Mouse (Mus musculus): ENCODE measurements at regions not wholly inside any gene's neighbourhood (a gene's known extent, or its start where the extent isn't known, plus 50 kb on each side); places are given as distances from the start of the nearest gene placed in this dataset.

- no peak for DNase-seq (ENCODE audit: low spot score in 2 of 2)
Observed at GRCm38 (mm10) chr17:81185685-81186084, 120.8 kb upstream of the Thumpd2 start.

GRCm38 (mm10) chr17:81180813-81181424 lies 116.0 kb upstream of the Thumpd2 start:
- no peak for DNase-seq (ENCODE audit: low spot score in 2 of 2)

GRCm38 (mm10) chr17:81176306-81176705 lies 111.4 kb upstream of the Thumpd2 start:
- no peak for DNase-seq (ENCODE audit: low spot score in 2 of 2)

GRCm38 (mm10) chr17:81175877-81176276 lies 111.0 kb upstream of the Thumpd2 start:
- DNase-seq (ENCODE audit: low spot score in 2 of 2): no peak

- no peak for DNase-seq (ENCODE audit: low spot score in 2 of 2)
Observed at GRCm38 (mm10) chr17:81172943-81173342, 108.1 kb upstream of the Thumpd2 start.

GRCm38 (mm10) chr17:81169118-81169517 lies 104.2 kb upstream of the Thumpd2 start:
- DNase-seq (ENCODE audit: low spot score in 2 of 2): no peak

- peak; percentile 24 to 40 for DNase-seq (ENCODE audit: low spot score in 2 of 2)
Observed at GRCm38 (mm10) chr17:81150730-81151129, 85.8 kb upstream of the Thumpd2 start.

- DNase-seq (ENCODE audit: low spot score in 2 of 2): no peak
Observed at GRCm38 (mm10) chr17:81134702-81135101, 69.8 kb upstream of the Thumpd2 start.

GRCm38 (mm10) chr17:81133227-81133626 lies 68.3 kb upstream of the Thumpd2 start:
- peak; percentile 17 to 35 for DNase-seq (ENCODE audit: low spot score in 2 of 2)

Data from frontal cortex, postnatal 36 days (tissue).